Mouse (Mus musculus): ENCODE measurements at regions not wholly inside any gene's neighbourhood (a gene's known extent, or its start where the extent isn't known, plus 50 kb on each side); places are given as distances from the start of the nearest gene placed in this dataset.
A peak's percentile ranks its signal among the peaks of the same experiment; 100 is the strongest.

DNA sequence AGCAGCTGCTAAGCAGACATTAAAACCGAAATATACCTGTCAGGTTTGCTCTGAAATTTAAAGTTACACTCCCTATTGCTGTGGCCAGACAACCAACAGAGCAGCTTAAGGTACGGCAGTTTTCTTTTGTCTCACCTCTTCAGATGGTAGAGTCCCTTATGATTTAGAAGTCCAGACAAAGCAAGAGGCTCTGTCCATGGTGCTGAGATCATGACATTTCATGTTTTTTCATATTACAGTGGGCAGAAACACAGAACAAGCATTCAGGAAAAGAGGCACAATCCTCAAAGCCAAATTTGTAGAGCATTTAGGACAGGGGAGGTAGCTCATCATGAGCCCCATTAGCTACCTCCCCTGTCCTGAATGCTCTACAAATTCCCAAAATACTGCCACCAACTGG, 620.0 kb downstream of the Dnah5 start:
- Histone ChIP-seq H3K4me1 (ENCODE audit: control insufficient read depth, insufficient read depth, low read length) (no peaks in the 10 kb centered on the region), H3K4me2 (ENCODE audit: low read length) (no peak overlapping the region), H3K4me3 (ENCODE audit: low read depth, low read length) (no peak overlapping the region), H3K9ac (ENCODE audit: low read depth, low read length) (no peak overlapping the region), H3K9me3 (replicated peaks; ENCODE audit: control insufficient read depth, low read length, poor library complexity, severe bottlenecking) (no peaks in the 10 kb centered on the region), H3K36me3 (ENCODE audit: control insufficient read depth, insufficient read depth, low read length) (no peaks in the 10 kb centered on the region), H3K27me3 (ENCODE audit: control insufficient read depth, insufficient read depth, low read depth, low read length) (no peaks in the 10 kb centered on the region), H3K27ac (ENCODE audit: low read length) (no peak overlapping the region)
- ATAC-seq, result no peak
- 64% methylated on average over 2 of the region's 2 CpGs for WGBS

- Histone ChIP-seq H3K36me3 (ENCODE audit: control insufficient read depth, insufficient read depth, low read length) (no peaks in the 10 kb centered on the region), H3K4me2 (ENCODE audit: low read length) (no peak overlapping the region), H3K27ac (ENCODE audit: low read length) (no peak overlapping the region), H3K4me1 (ENCODE audit: control insufficient read depth, insufficient read depth, low read length) (no peaks in the 10 kb centered on the region), H3K9me3 (replicated peaks; ENCODE audit: control insufficient read depth, low read length, poor library complexity, severe bottlenecking) (no peaks in the 10 kb centered on the region), H3K27me3 (ENCODE audit: control insufficient read depth, insufficient read depth, low read depth, low read length) (no peaks in the 10 kb centered on the region), H3K9ac (ENCODE audit: low read depth, low read length) (no peak overlapping the region), H3K4me3 (ENCODE audit: low read depth, low read length) (no peak overlapping the region)
- 79% methylated on average over 4 of the region's 4 CpGs for WGBS
- no peak for ATAC-seq
These were observed 631.3 kb downstream of the Dnah5 start for GRCm38 (mm10) chr15:28834831-28835230.

GRCm38 (mm10) chr15:28840322-28840721, 636.8 kb downstream of the Dnah5 start:
- Histone ChIP-seq H3K9me3 (replicated peaks; ENCODE audit: control insufficient read depth, low read length, poor library complexity, severe bottlenecking) (no peaks in the 10 kb centered on the region), H3K4me3 (ENCODE audit: low read depth, low read length) (no peak overlapping the region), H3K9ac (ENCODE audit: low read depth, low read length) (no peak overlapping the region), H3K4me2 (ENCODE audit: low read length) (no peak overlapping the region), H3K36me3 (ENCODE audit: control insufficient read depth, insufficient read depth, low read length) (no peaks in the 10 kb centered on the region), H3K27me3 (ENCODE audit: control insufficient read depth, insufficient read depth, low read depth, low read length) (no peaks in the 10 kb centered on the region), H3K27ac (ENCODE audit: low read length) (no peak overlapping the region), H3K4me1 (ENCODE audit: control insufficient read depth, insufficient read depth, low read length) (no peaks in the 10 kb centered on the region)
- WGBS, result 100% methylated on average over 1 of the region's 1 CpGs
- ATAC-seq, result no peak

- Histone ChIP-seq H3K9ac (ENCODE audit: low read depth, low read length) (no peak overlapping the region), H3K4me2 (ENCODE audit: low read length) (no peak overlapping the region), H3K4me3 (ENCODE audit: low read depth, low read length) (no peak overlapping the region), H3K27me3 (ENCODE audit: control insufficient read depth, insufficient read depth, low read depth, low read length) (no peaks in the 10 kb centered on the region), H3K9me3 (replicated peaks; ENCODE audit: control insufficient read depth, low read length, poor library complexity, severe bottlenecking) (no peaks in the 10 kb centered on the region), H3K27ac (ENCODE audit: low read length) (no peak overlapping the region), H3K36me3 (ENCODE audit: control insufficient read depth, insufficient read depth, low read length) (no peaks in the 10 kb centered on the region), H3K4me1 (ENCODE audit: control insufficient read depth, insufficient read depth, low read length) (no peaks in the 10 kb centered on the region)
- WGBS, result 85% methylated on average over 2 of the region's 2 CpGs
- ATAC-seq, result no peak
These were observed 652.9 kb downstream of the Dnah5 start for GRCm38 (mm10) chr15:28856419-28856818.

GRCm38 (mm10) chr15:28858176-28858575, 654.6 kb downstream of the Dnah5 start:
- Histone ChIP-seq H3K27ac (ENCODE audit: low read length) (no peak overlapping the region), H3K4me1 (ENCODE audit: control insufficient read depth, insufficient read depth, low read length) (no peaks in the 10 kb centered on the region), H3K27me3 (ENCODE audit: control insufficient read depth, insufficient read depth, low read depth, low read length) (no peaks in the 10 kb centered on the region), H3K9me3 (replicated peaks; ENCODE audit: control insufficient read depth, low read length, poor library complexity, severe bottlenecking) (no peaks in the 10 kb centered on the region), H3K4me3 (ENCODE audit: low read depth, low read length) (no peak overlapping the region), H3K36me3 (ENCODE audit: control insufficient read depth, insufficient read depth, low read length) (no peaks in the 10 kb centered on the region), H3K9ac (ENCODE audit: low read depth, low read length) (no peak overlapping the region), H3K4me2 (ENCODE audit: low read length) (no peak overlapping the region)
- 93% methylated on average over 2 of the region's 2 CpGs for WGBS
- no peak for ATAC-seq

DNA sequence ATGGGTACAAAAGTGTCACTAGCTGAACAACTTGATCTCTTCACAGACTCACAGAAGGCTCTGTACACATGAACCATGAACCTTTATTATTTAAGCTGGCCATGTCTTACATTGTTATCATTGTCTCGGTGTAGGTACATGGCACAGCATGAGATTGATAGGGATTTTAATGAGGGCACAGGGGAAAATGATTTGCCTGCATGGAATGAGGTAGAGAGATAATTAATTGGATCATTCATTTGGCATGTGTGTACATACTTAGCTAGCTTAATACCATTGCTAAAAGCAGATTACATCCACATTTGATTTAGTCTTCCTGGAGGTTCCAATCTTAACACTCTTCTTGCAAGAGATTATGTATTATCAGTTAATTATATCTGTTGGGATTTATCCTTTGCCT, 660.5 kb downstream of the Dnah5 start:
- Histone ChIP-seq H3K9ac (ENCODE audit: low read depth, low read length) (no peak overlapping the region), H3K4me3 (ENCODE audit: low read depth, low read length) (no peak overlapping the region), H3K4me1 (ENCODE audit: control insufficient read depth, insufficient read depth, low read length) (no peaks in the 10 kb centered on the region), H3K27me3 (ENCODE audit: control insufficient read depth, insufficient read depth, low read depth, low read length) (no peaks in the 10 kb centered on the region), H3K4me2 (ENCODE audit: low read length) (no peak overlapping the region), H3K36me3 (ENCODE audit: control insufficient read depth, insufficient read depth, low read length) (no peaks in the 10 kb centered on the region), H3K27ac (ENCODE audit: low read length) (no peak overlapping the region; the same call in 1 of the 2 replicates), H3K9me3 (replicated peaks; ENCODE audit: control insufficient read depth, low read length, poor library complexity, severe bottlenecking) (no peaks in the 10 kb centered on the region)
- peak; percentile 51; the same call in 1 of the 2 replicates for ATAC-seq
- 31% methylated on average over 1 of the region's 1 CpGs for WGBS

- Histone ChIP-seq H3K4me1 (ENCODE audit: control insufficient read depth, insufficient read depth, low read length) (no peaks in the 10 kb centered on the region), H3K4me3 (ENCODE audit: low read depth, low read length) (no peak overlapping the region), H3K9ac (ENCODE audit: low read depth, low read length) (no peak overlapping the region), H3K36me3 (ENCODE audit: control insufficient read depth, insufficient read depth, low read length) (no peaks in the 10 kb centered on the region), H3K9me3 (replicated peaks; ENCODE audit: control insufficient read depth, low read length, poor library complexity, severe bottlenecking) (no peaks in the 10 kb centered on the region), H3K4me2 (ENCODE audit: low read length) (no peak overlapping the region), H3K27me3 (ENCODE audit: control insufficient read depth, insufficient read depth, low read depth, low read length) (no peaks in the 10 kb centered on the region), H3K27ac (ENCODE audit: low read length) (no peak overlapping the region)
- WGBS, result 75% methylated on average over 2 of the region's 2 CpGs
- ATAC-seq, result no peak
These were observed 661.4 kb downstream of the Dnah5 start for GRCm38 (mm10) chr15:28864913-28865312.

- H3K4me3 ChIP-seq (ENCODE audit: low read depth, low read length), result no peak overlapping the region
- H3K4me1 ChIP-seq (ENCODE audit: control insufficient read depth, insufficient read depth, low read length), result no peaks in the 10 kb centered on the region
- no peak for ATAC-seq
- H3K36me3 ChIP-seq (ENCODE audit: control insufficient read depth, insufficient read depth, low read length), result no peaks in the 10 kb centered on the region
- H3K9me3 ChIP-seq (replicated peaks; ENCODE audit: control insufficient read depth, low read length, poor library complexity, severe bottlenecking), result no peaks in the 10 kb centered on the region
- H3K4me2 ChIP-seq (ENCODE audit: low read length), result no peak overlapping the region
- no peak overlapping the region for H3K27ac ChIP-seq (ENCODE audit: low read length)
- 73% methylated on average over 2 of the region's 2 CpGs for WGBS
- H3K27me3 ChIP-seq (ENCODE audit: control insufficient read depth, insufficient read depth, low read depth, low read length), result no peaks in the 10 kb centered on the region
- H3K9ac ChIP-seq (ENCODE audit: low read depth, low read length), result no peak overlapping the region
These were observed 669.4 kb downstream of the Dnah5 start for GRCm38 (mm10) chr15:28873001-28873400.

GRCm38 (mm10) chr15:28896248-28896808, 692.8 kb downstream of the Dnah5 start:
- Histone ChIP-seq H3K9me3 (replicated peaks; ENCODE audit: control insufficient read depth, low read length, poor library complexity, severe bottlenecking) (no peaks in the 10 kb centered on the region), H3K4me3 (ENCODE audit: low read depth, low read length) (no peak overlapping the region), H3K27ac (ENCODE audit: low read length) (no peak overlapping the region), H3K27me3 (ENCODE audit: control insufficient read depth, insufficient read depth, low read depth, low read length) (no peaks in the 10 kb centered on the region), H3K9ac (ENCODE audit: low read depth, low read length) (no peak overlapping the region), H3K4me2 (ENCODE audit: low read length) (no peak overlapping the region), H3K4me1 (ENCODE audit: control insufficient read depth, insufficient read depth, low read length) (no peaks in the 10 kb centered on the region), H3K36me3 (ENCODE audit: control insufficient read depth, insufficient read depth, low read length) (no peaks in the 10 kb centered on the region)
- 55% methylated on average over 3 of the region's 3 CpGs for WGBS
- ATAC-seq, result peak; percentile 67; the same call in 1 of the 2 replicates
